Mouse (Mus musculus): Measurements from ENCODE around the gene Nt5dc2.

DNA sequence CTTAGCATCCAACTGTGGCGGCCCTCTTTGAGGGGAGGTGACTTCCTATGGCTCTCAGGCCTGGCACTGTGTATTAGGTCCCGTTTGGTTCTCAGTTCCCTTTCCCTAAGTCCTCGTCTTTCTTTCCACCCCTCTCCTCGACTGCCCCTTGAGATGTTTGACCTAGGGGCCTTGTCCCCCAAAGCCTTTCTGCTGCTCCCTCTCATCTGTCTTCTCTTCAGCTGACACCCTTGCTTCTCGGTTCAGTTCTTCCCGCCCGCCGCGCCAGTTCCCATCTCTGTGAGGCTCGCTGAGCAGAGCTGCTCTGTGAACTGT is 6.4 kb downstream of the Nt5dc2 start:
- TF ChIP-seq CTCF (IDR thresholded peaks at IDR 0.05; ENCODE audit: low read depth, low read length): no peak
- TF ChIP-seq POLR2A (IDR thresholded peaks at IDR 0.05; ENCODE audit: extremely low read depth, insufficient read depth, low read length): no peak
